Mouse (Mus musculus): ENCODE data around the gene Dyrk1a. TPM values are rescaled to one million over a fixed set of nuclear protein-coding genes. Genes with fewer than 3 reads are reported as not detected.

Gene Dyrk1a
- total RNA-seq, 2 experiments from 2014 or later: 66.8 to 67.4 TPM

- no peak for ATAC-seq (ENCODE audit: poor library complexity, severe bottlenecking)
Measured at GRCm38 (mm10) chr16:94628976-94629729, 59.3 kb downstream of the Dyrk1a start.

- ATAC-seq (ENCODE audit: poor library complexity, severe bottlenecking): peak; percentile 94
Measured at GRCm38 (mm10) chr16:94631984-94632383, 62.2 kb downstream of the Dyrk1a start.

- no peak for ATAC-seq (ENCODE audit: poor library complexity, severe bottlenecking)
Measured at GRCm38 (mm10) chr16:94632424-94632963, 62.7 kb downstream of the Dyrk1a start.

GRCm38 (mm10) chr16:94633012-94633411 lies 63.2 kb downstream of the Dyrk1a start:
- ATAC-seq (ENCODE audit: poor library complexity, severe bottlenecking): no peak

- ATAC-seq (ENCODE audit: poor library complexity, severe bottlenecking): no peak
Measured at GRCm38 (mm10) chr16:94637423-94637822, 67.6 kb downstream of the Dyrk1a start.

GRCm38 (mm10) chr16:94641799-94642198 lies 72.0 kb downstream of the Dyrk1a start:
- no peak for ATAC-seq (ENCODE audit: poor library complexity, severe bottlenecking)

- ATAC-seq (ENCODE audit: poor library complexity, severe bottlenecking): peak; percentile 52
Measured at GRCm38 (mm10) chr16:94647153-94647552, 77.3 kb downstream of the Dyrk1a start.

- peak; percentile 36; the same call in 1 of the 2 replicates for ATAC-seq (ENCODE audit: poor library complexity, severe bottlenecking)
Measured at GRCm38 (mm10) chr16:94647925-94648324, 78.1 kb downstream of the Dyrk1a start.

- ATAC-seq (ENCODE audit: poor library complexity, severe bottlenecking): no peak
Measured at GRCm38 (mm10) chr16:94649861-94650260, 80.1 kb downstream of the Dyrk1a start.

- ATAC-seq (ENCODE audit: poor library complexity, severe bottlenecking): 0 out of 2 replicates have a peak, but pooled peaks have one; percentile 8
Measured at GRCm38 (mm10) chr16:94652091-94652713, 82.4 kb downstream of the Dyrk1a start.

GRCm38 (mm10) chr16:94655083-94655482 lies 85.3 kb downstream of the Dyrk1a start:
- ATAC-seq (ENCODE audit: poor library complexity, severe bottlenecking): no peak

- no peak for ATAC-seq (ENCODE audit: poor library complexity, severe bottlenecking)
Measured at GRCm38 (mm10) chr16:94656891-94657290, 87.1 kb downstream of the Dyrk1a start.

- ATAC-seq (ENCODE audit: poor library complexity, severe bottlenecking): no peak
Measured at GRCm38 (mm10) chr16:94659394-94659793, 89.6 kb downstream of the Dyrk1a start.

GRCm38 (mm10) chr16:94660221-94660620 lies 90.4 kb downstream of the Dyrk1a start:
- peak; percentile 51 for ATAC-seq (ENCODE audit: poor library complexity, severe bottlenecking)

- no peak for ATAC-seq (ENCODE audit: poor library complexity, severe bottlenecking)
Measured at GRCm38 (mm10) chr16:94667557-94667956, 97.7 kb downstream of the Dyrk1a start.

GRCm38 (mm10) chr16:94671313-94671712 lies 101.5 kb downstream of the Dyrk1a start:
- ATAC-seq (ENCODE audit: poor library complexity, severe bottlenecking): no peak

GRCm38 (mm10) chr16:94680924-94681323 lies 111.1 kb downstream of the Dyrk1a start:
- no peak for ATAC-seq (ENCODE audit: poor library complexity, severe bottlenecking)

- no peak for ATAC-seq (ENCODE audit: poor library complexity, severe bottlenecking)
Measured at GRCm38 (mm10) chr16:94681760-94682159, 112.0 kb downstream of the Dyrk1a start.

GRCm38 (mm10) chr16:94683960-94684359 lies 114.2 kb downstream of the Dyrk1a start:
- no peak for ATAC-seq (ENCODE audit: poor library complexity, severe bottlenecking)

GRCm38 (mm10) chr16:94693687-94694305 lies 124.0 kb downstream of the Dyrk1a start:
- ATAC-seq (ENCODE audit: poor library complexity, severe bottlenecking): no peak

- no peak for ATAC-seq (ENCODE audit: poor library complexity, severe bottlenecking)
Measured at GRCm38 (mm10) chr16:94697553-94697952, 127.7 kb downstream of the Dyrk1a start.
